Mouse (Mus musculus) left cerebral cortex, adult 2 months (tissue): Measurements from ENCODE around the gene Mybph. TPM values are rescaled to one million over a fixed set of nuclear protein-coding genes. Genes with fewer than 3 reads are reported as not detected.
A peak's percentile ranks its signal among the peaks of the same experiment; 100 is the strongest.

Experiments used
- DNase-seq, 2 experiments: peaks; one replicate each; pipeline ENCODE4 v3.0.0; 2021 to 2022; ENCODE audit warnings: low spot score in 2 of 2, mixed read lengths in 1 of 2; ENCODE audit errors: extremely low spot score in 1 of 2
- H3K27ac ChIP-seq: fragments of 200-600 bp; 2 replicates; pipeline ENCODE4 v1.8.1; 2022
- H3K4me3 ChIP-seq: fragments of 200-600 bp; 2 replicates; pipeline ENCODE4 v1.8.1; 2022
- CTCF ChIP-seq: fragments of 200-600 bp; IDR thresholded peaks from 2 replicates; pipeline ENCODE4 v1.8.1; 2022; ENCODE audit warnings: antibody characterized with exemption, mild to moderate bottlenecking, moderate library complexity
- intact Hi-C: fragments of 180-260 bp; cut with DNase I; formaldehyde crosslinking; loops from one replicate; pipeline ENCODE4 v1.15.1; 2025
- total RNA-seq, 2 experiments: library from RNA; stranded (reverse); gene quantifications; 2 replicates each; pipeline ENCODE4 v1.2.3; 2021

Mybph gene
- total RNA-seq, 2 experiments from 2014 or later: 0.25 TPM; not detected in 1

GRCm38 (mm10) chr1:134215751-134216628 is 22.7 kb downstream of the Mybph start:
- Histone ChIP-seq H3K4me3 (no peak overlapping the region), H3K27ac (no peak overlapping the region)
- no peak for TF ChIP-seq CTCF
- intact Hi-C loops: no loop called here
- no peak for DNase-seq

- intact Hi-C loops: no loop called here
- peak; percentile 16 for TF ChIP-seq CTCF
- no peak overlapping the region; the same call in 1 of the 2 replicates for H3K27ac ChIP-seq
- no peak for DNase-seq
- H3K4me3 ChIP-seq: no peak overlapping the region
Observed at GRCm38 (mm10) chr1:134216629-134216971, 23.4 kb downstream of the Mybph start.

- Histone ChIP-seq H3K27ac (no peak overlapping the region; the same call in 1 of the 2 replicates), H3K4me3 (no peak overlapping the region)
- no peak for TF ChIP-seq CTCF
- intact Hi-C loops: no loop called here
- no peak for DNase-seq
Observed at GRCm38 (mm10) chr1:134217028-134217481, 23.8 kb downstream of the Mybph start.

GRCm38 (mm10) chr1:134217942-134218341 is 24.7 kb downstream of the Mybph start:
- intact Hi-C loops: no loop called here
- Histone ChIP-seq H3K27ac (peak overlapping the region; percentile 1; the same call in 1 of the 2 replicates), H3K4me3 (no peak overlapping the region)
- TF ChIP-seq CTCF: no peak
- DNase-seq: no peak

GRCm38 (mm10) chr1:134219608-134220007 is 26.4 kb downstream of the Mybph start:
- Histone ChIP-seq H3K4me3 (no peak overlapping the region), H3K27ac (no peak overlapping the region)
- no peak for TF ChIP-seq CTCF
- intact Hi-C loops: no loop called here
- DNase-seq: no peak

GRCm38 (mm10) chr1:134221172-134221571 is 27.9 kb downstream of the Mybph start:
- TF ChIP-seq CTCF: no peak
- H3K4me3 ChIP-seq: no peak overlapping the region
- no peak for DNase-seq
- H3K27ac ChIP-seq: no peak overlapping the region; the same call in 1 of the 2 replicates
- intact Hi-C loops: no loop called here

GRCm38 (mm10) chr1:134222122-134223055 is 29.1 kb downstream of the Mybph start:
- H3K4me3 ChIP-seq: no peak overlapping the region
- TF ChIP-seq CTCF: no peak
- no peak overlapping the region for H3K27ac ChIP-seq
- no peak for DNase-seq
- intact Hi-C loops: no loop called here

GRCm38 (mm10) chr1:134224649-134225227 is 31.5 kb downstream of the Mybph start:
- intact Hi-C loops: no loop called here
- no peak for TF ChIP-seq CTCF
- no peak overlapping the region for H3K27ac ChIP-seq
- no peak overlapping the region for H3K4me3 ChIP-seq
- DNase-seq: no peak

GRCm38 (mm10) chr1:134225375-134225774 is 32.1 kb downstream of the Mybph start:
- no peak for TF ChIP-seq CTCF
- H3K27ac ChIP-seq: no peak overlapping the region
- intact Hi-C loops: no loop called here
- no peak overlapping the region for H3K4me3 ChIP-seq
- DNase-seq: no peak

- H3K27ac ChIP-seq: no peak overlapping the region
- intact Hi-C loops: no loop called here
- H3K4me3 ChIP-seq: no peak overlapping the region
- no peak for TF ChIP-seq CTCF
- no peak for DNase-seq
Observed at GRCm38 (mm10) chr1:134226739-134227138, 33.5 kb downstream of the Mybph start.

- DNase-seq: no peak
- peak overlapping the region; percentile 95 for H3K27ac ChIP-seq
- intact Hi-C loops: no loop called here
- peak overlapping the region; percentile 74; the same call in 1 of the 2 replicates for H3K4me3 ChIP-seq
- no peak for TF ChIP-seq CTCF
Observed at GRCm38 (mm10) chr1:134229806-134230575, 36.7 kb downstream of the Mybph start.
